Mouse (Mus musculus) olfactory bulb, adult 2 months (tissue): Measurements from ENCODE around the gene Rnf43. TPM values are rescaled to one million over a fixed set of nuclear protein-coding genes. Genes with fewer than 3 reads are reported as not detected.
A peak's percentile ranks its signal among the peaks of the same experiment; 100 is the strongest.

ENCODE experiments used
- H3K27ac ChIP-seq: fragments of 200-500 bp; 2 replicates; pipeline ENCODE4 v1.5.1; 2012; ENCODE audit warnings: low read depth, low read length; ENCODE audit not compliant: insufficient read depth
- H3K4me1 ChIP-seq: fragments of 200-500 bp; 2 replicates; pipeline ENCODE4 v1.6.1; 2012; ENCODE audit warnings: low read length; ENCODE audit not compliant: control insufficient read depth, insufficient read depth
- H3K4me3 ChIP-seq: fragments of 200-500 bp; 2 replicates; pipeline ENCODE4 v1.5.1; 2012; ENCODE audit warnings: mild to moderate bottlenecking, low read depth, low read length, moderate library complexity; ENCODE audit not compliant: insufficient read depth
- CTCF ChIP-seq: fragments of 200-500 bp; IDR thresholded peaks from 2 replicates; pipeline ENCODE4 v1.5.1; 2012; ENCODE audit warnings: low read depth, mild to moderate bottlenecking, low read length, moderate library complexity; ENCODE audit not compliant: insufficient read depth
- POLR2A ChIP-seq: fragments of 200-500 bp; IDR thresholded peaks from 2 replicates; pipeline ENCODE4 v1.6.1; 2012; ENCODE audit warnings: mild to moderate bottlenecking, low read depth, low read length, moderate library complexity; ENCODE audit not compliant: insufficient read depth
- WGBS: fragments of 180-500 bp; shearing (Covaris S2); methylation state at CpG from one replicate; pipeline ENCODE4 v1.1.7; 2018; 5-methylcytosine and 5-hydroxymethylcytosine counted together
- polyA plus RNA-seq: library from polyadenylated mRNA; stranded (reverse); fragments of >200 nt; gene quantifications from 2 replicates; pipeline ENCODE4 v1.2.4, GENCODE M21; 2012; ENCODE audit warnings: low replicate concordance; ENCODE audit not compliant: missing spikeins, insufficient read depth, insufficient read length

Rnf43 gene
- polyA plus RNA-seq, 1 experiment = not detected

GRCm38 (mm10) chr11:87728850-87729592, 66.5 kb downstream of the Rnf43 start:
- H3K27ac ChIP-seq = no peak overlapping the region
- no peak for TF ChIP-seq POLR2A
- TF ChIP-seq CTCF = no peak
- H3K4me1 ChIP-seq = 0 out of 2 replicates have a peak, but pooled peaks cover 2% of the 10 kb centered on the region
- H3K4me3 ChIP-seq = no peak overlapping the region
- WGBS = 72% methylated on average over 18 of the region's 18 CpGs

GRCm38 (mm10) chr11:87729593-87730185, 67.2 kb downstream of the Rnf43 start:
- Histone ChIP-seq H3K27ac (no peak overlapping the region), H3K4me3 (no peak overlapping the region), H3K4me1 (0 out of 2 replicates have a peak, but pooled peaks cover 3% of the 10 kb centered on the region)
- WGBS = 88% methylated on average over 13 of the region's 13 CpGs
- TF ChIP-seq CTCF = no peak
- no peak for TF ChIP-seq POLR2A

- 83% methylated on average over 10 of the region's 10 CpGs for WGBS
- no peak for TF ChIP-seq POLR2A
- Histone ChIP-seq H3K27ac (no peak overlapping the region), H3K4me3 (no peak overlapping the region), H3K4me1 (0 out of 2 replicates have a peak, but pooled peaks cover 3% of the 10 kb centered on the region)
These were observed 68.3 kb downstream of the Rnf43 start for GRCm38 (mm10) chr11:87730652-87731310.

GRCm38 (mm10) chr11:87734346-87734745, 71.8 kb downstream of the Rnf43 start:
- Histone ChIP-seq H3K4me1 (0 out of 2 replicates have a peak, but pooled peaks cover 3% of the 10 kb centered on the region), H3K27ac (no peak overlapping the region), H3K4me3 (no peak overlapping the region; the same call in 1 of the 2 replicates)
- WGBS = 67% methylated on average over 5 of the region's 5 CpGs
- TF ChIP-seq CTCF (no peak), POLR2A (no peak)

- H3K4me1 ChIP-seq = 0 out of 2 replicates have a peak, but pooled peaks cover 3% of the 10 kb centered on the region
- H3K4me3 ChIP-seq = no peak overlapping the region
- TF ChIP-seq CTCF (no peak), POLR2A (no peak)
- H3K27ac ChIP-seq = no peak overlapping the region
- 94% methylated on average over 6 of the region's 6 CpGs for whole genome bisulfite sequencing
These were observed 73.2 kb downstream of the Rnf43 start for GRCm38 (mm10) chr11:87735691-87736090.

- Histone ChIP-seq H3K27ac (no peak overlapping the region), H3K4me3 (peak overlapping the region; percentile 86), H3K4me1 (0 out of 2 replicates have a peak, but pooled peaks cover 3% of the 10 kb centered on the region)
- under 1% methylated on average over 31 of the region's 31 CpGs for WGBS
- no peak for TF ChIP-seq CTCF
- TF ChIP-seq POLR2A = no peak
These were observed 74.2 kb downstream of the Rnf43 start for GRCm38 (mm10) chr11:87736647-87737134.

- Histone ChIP-seq H3K4me3 (peak within 1 kb of the TSS; percentile 86), H3K4me1 (0 out of 2 replicates have a peak, but pooled peaks cover 3% of the 10 kb centered on the region), H3K27ac (peak within 1 kb of the TSS; percentile 29; the same call in 1 of the 2 replicates)
- WGBS = under 1% methylated on average over 57 of the region's 57 CpGs
- TF ChIP-seq POLR2A = peak; percentile 42
- TF ChIP-seq CTCF = no peak
These were observed 74.7 kb downstream of the Rnf43 start, which contains the start of gene Supt4a for GRCm38 (mm10) chr11:87737175-87737740. TSS of gene Supt4a (plus strand) at chr11:87737552.

- WGBS = 96% methylated on average over 3 of the region's 3 CpGs
- H3K4me3 ChIP-seq = no peak overlapping the region
- H3K27ac ChIP-seq = no peak overlapping the region
- TF ChIP-seq POLR2A (no peak), CTCF (no peak)
- H3K4me1 ChIP-seq = no peaks in the 10 kb centered on the region
These were observed 81.2 kb downstream of the Rnf43 start for GRCm38 (mm10) chr11:87743691-87744090.
